Mouse (Mus musculus) ovary, adult 18-20 months (tissue): ENCODE results near the gene Ubr7.
A peak's percentile ranks its signal among the peaks of the same experiment; 100 is the strongest.

Experiments used
- DNase-seq: peaks from one replicate; pipeline ENCODE4 v3.0.0; 2022; ENCODE audit warnings: low spot score, mixed read lengths

Gene Ubr7

GRCm38 (mm10) chr12:102757689-102758402, at the start of gene Ubr7, which contains the start of the genes Gm28051 and Gon7:
Ubr7 (plus strand) TSS chr12:102757967.
Gm28051 (minus strand) TSS chr12:102757765.
Gon7 (minus strand) TSS chr12:102757803.
- peak; percentile 94 for DNase-seq

- no peak for DNase-seq
Observed at GRCm38 (mm10) chr12:102708220-102708619, 49.5 kb upstream of the Ubr7 start.

GRCm38 (mm10) chr12:102709896-102710295, 47.9 kb upstream of the Ubr7 start:
- DNase-seq: no peak

GRCm38 (mm10) chr12:102710851-102711375, 46.9 kb upstream of the Ubr7 start:
- no peak for DNase-seq

DNA sequence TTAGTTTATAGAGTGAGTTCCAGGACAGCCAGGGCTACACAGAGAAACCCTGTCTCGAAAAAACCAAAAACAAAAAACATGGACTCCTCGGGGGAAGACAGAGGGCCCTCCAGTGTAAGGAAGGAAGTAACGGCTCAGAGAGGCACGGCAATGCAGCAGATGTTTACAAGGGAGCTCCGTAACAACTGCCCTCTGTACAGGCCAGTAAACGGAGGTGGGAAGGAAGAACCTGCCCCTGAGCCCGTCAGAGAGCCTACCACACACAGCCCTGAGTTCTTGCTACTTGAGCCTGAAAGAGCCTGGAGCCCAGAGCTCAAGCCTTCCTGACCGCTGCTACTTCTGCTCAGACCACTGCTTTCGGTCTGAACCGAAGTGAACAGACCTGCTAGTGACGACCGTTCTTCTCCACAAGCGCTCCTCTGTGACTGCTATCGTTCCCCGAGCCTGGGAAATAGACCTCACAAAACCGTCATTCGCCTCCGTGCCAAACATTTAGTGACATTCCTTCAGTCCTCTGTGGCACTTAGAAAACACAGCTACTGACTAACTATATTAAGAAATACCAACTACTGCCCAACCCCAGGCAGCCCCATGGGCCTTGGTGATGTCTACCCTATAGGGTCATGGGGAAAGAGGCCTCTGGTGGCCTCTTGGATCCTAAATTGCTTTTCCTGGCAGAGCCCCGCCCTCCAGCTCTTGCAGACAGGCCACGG, 44.5 kb upstream of the Ubr7 start:
- DNase-seq: no peak

- no peak for DNase-seq
Observed at GRCm38 (mm10) chr12:102714116-102714515, 43.7 kb upstream of the Ubr7 start.

- DNase-seq: no peak
Observed at GRCm38 (mm10) chr12:102714654-102715395, 42.9 kb upstream of the Ubr7 start.

- DNase-seq: no peak
Observed at GRCm38 (mm10) chr12:102719552-102720315, 38.0 kb upstream of the Ubr7 start.

GRCm38 (mm10) chr12:102722451-102722850, 35.3 kb upstream of the Ubr7 start:
- no peak for DNase-seq

DNA sequence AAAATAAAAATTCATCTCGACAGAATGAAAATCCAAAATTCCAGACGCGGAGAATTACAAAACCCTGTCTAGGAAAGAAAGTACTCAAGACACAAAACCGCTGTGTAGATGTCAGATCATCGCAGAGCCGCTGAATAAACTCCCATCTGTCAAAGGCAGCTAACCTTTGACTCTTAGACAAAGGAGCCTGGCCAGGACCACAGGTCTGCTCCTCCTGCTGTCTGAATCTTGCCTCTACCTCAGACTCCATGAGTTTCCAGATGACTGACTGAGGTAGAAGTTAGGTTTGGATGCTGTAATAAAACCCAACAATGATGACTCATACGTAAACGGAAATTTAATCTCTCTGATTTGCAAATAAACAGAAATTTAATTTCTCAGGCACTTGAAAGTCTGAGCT, 34.8 kb upstream of the Ubr7 start:
- no peak for DNase-seq

DNA sequence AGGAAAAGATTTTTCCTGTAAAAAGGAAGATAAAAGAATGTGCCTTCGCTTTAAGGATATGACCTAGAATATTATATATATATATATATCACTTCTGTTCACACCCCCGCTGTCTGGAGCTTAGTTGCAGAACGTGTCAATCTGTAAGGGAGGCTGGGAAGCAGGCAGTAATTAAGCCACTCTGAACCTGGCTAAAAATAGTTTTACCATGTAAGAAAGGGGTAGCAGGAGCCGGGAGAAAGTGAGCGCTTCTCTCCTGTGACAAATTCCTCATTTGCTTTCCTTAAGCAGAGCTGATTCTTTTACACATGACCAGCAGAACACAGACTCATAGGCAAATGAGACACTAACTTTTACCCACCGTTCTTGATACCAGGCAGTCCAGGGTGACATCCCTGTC, 33.9 kb upstream of the Ubr7 start:
- no peak for DNase-seq

DNA sequence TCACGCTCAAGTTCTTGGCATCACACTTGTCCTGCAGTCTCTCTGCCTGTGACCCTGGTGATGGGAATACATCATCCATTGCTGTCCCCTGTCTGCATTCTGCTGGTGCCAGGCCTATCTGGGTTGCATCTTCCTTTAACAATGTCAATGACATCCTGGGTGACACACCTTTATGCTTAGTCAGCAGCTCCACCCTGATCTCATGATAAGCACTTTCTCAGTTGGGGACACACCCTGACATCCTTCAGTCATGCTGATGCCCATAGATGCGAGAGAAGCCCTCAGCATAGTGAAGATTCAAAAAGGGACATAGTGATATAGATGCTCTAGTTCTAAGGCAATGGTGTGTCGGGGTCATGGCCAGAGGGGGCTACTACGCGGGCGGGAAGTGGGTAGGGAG, 32.6 kb upstream of the Ubr7 start:
- DNase-seq: no peak

GRCm38 (mm10) chr12:102725761-102726175, 32.0 kb upstream of the Ubr7 start:
- no peak for DNase-seq

DNA sequence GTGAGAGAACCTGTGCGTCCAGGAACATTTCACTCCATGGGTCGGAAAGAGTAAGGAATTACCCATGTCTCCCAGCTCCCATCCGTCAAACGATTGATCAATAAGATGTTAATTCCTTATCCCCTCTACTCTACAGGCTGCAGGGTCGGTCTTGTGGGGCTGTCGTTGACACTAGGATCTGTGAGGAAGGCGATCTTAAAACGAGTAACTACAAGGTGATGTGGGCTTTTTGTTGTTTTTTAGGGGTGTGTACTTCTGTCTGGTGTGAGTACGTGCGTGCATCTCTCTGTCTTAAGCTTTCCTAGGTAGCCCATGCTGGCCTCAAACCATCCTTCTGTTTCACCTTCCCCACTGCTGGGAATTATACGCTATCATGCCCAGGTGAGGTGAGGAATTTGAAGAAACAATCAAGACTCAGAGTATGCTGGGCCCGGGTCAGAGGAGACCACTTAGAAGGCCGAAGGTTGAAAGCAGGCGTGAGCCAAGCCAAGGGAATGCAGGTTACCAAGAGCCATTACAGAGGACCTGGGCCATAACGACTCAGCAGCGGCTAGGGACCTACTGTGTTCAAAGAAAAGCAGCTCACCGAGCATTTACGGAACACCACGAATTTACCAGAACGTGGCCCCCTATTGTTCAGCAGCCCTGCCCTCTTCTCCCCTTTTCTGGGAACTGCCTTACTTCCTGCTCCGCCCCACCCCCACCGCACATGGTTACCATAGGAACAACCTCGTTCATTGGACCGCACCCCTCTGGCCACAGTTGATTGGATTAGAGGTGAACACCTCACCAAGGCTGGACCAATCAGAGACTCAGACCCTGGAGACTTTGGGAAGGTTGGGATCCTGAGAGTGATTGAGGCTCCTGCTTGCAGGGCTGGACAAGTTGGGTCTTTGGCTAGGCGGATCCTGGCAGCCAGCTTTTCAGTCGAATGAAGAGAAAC, 27.6 kb upstream of the Ubr7 start:
- peak; percentile 58 for DNase-seq

DNA sequence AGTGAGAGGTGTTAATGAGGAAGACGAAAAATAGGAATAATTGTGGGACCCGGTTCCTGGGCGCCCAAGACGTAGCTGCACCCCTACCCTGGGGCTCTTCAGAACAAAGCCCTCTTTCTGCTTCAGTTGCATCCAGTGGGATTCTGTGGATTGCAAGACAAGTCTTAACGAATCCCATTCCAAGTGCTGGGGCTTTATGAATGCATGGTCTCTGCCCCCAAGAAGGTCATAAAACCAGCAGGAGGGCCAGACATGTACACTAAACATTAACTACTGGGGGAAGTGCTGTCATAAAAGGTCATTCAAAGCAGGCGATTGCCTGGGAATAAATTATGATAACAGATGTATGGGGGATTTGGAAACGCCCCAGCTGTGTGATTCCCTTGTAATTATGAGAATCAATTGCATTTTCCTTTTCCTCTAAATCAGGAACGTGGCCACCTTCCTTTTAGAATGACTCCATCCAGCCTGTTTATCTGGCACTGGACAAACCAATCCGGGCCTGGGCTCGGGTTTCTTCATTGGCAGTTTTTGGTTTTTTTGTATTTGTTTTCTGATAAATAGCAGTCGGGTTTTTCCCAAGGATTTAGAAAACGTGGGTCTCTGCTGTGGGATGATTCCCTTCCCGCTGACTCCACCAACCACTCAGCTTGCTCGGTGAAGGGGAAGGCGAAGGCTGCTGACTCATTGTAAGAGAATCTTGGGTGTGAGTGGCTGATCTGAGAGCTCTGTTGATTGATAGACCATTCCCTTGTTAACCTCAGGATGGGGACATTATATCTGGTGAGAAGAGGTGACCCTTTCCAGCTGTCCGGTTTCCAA, 26.8 kb upstream of the Ubr7 start:
- DNase-seq: no peak

DNA sequence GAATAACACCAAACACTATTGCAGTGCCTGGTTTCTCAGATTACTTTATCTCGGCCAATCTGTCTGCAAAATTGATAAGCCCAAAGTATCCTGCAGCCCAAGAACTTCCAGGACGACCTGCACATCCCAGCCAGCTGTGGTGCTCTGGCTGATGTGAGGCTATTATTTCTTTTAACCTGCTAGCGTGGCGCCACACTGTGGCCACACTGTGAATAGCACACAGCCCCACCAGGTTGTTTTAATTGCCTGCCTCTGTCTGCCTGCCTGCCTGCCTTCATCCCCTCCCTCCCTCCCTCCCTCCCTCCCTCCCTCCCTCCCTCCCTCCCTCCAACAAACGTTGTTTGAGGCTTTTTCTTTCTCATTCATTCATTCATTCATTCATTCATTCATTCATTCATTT, 24.4 kb upstream of the Ubr7 start:
- DNase-seq: no peak

DNA sequence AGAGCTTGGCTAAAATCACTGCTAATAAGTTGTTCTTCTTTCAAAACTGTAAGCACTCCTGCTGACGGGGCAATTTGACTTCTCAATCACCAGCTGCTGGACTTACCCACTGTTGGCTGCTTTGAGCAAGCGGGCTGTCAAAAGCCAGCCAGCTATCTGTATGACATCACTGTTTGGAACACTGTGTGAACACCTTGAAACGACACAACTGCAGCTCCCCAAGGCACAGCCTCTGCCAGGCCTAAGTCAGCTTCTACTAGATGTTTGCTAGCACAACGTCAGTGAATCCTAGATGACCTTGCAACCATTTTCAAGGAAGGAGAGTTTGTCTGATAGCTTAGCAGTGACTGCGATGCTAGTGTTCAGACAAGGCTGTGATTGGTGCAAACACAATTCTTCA, 18.7 kb upstream of the Ubr7 start:
- DNase-seq: no peak

DNA sequence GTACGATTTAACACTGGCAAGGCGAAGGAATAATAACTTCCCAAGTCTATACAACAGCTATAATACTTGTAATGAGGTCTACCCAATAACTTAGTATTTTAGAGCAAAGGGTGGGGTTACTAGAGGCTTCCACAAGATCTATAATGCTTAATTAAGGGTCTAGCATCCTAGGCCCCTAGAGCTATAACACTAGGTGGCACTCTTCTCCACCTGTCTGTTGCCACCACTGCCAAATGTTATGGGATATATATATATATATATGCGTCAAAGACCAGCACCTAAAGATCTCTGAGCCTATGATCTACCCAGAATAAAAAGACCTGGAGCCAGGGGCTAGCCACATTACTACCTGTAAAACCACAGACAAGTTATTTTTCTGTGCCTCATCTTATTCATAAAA, 17.5 kb upstream of the Ubr7 start:
- no peak for DNase-seq

DNA sequence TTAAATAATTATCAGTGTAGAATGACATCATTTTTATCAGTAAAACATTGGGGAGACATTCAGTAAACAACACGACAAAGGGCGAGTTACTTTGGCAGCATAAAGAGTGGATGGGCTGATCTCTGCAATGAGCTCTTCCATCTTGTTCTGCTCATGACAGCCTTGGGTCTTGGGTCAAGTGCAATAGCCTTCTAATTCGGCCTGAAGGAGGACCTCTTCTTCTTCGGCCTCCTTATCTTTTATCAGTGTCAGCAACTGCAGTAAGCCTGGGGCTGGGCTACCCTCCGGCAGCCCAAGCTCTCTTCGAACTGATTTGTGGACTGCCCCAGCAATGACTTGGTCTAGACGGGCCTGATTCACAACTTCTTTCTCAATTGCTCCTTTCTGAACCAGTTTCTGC, 15.7 kb upstream of the Ubr7 start:
- DNase-seq: no peak
